Mouse (Mus musculus): Measurements from ENCODE around the gene Olfr464.

DNA sequence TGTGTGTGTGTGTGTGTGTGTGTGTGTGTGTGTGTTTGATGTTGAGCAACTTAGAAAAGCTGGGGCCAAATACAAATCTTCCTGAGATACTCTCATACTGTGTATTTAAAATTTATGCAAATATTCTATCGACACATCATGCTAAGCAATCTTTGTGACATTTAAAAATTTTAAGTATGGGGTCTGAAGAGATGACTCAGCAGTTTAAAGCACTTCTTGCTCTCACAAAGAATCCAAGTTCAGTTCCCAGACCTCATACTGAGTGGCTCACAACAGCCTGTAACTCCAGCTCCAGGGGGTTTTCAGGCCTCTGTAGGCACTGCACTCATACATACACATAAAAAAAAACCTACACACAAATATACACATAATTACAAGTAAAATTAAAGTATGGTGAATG, 4.8 kb downstream of the Olfr464 start:
- TF ChIP-seq CTCF (IDR thresholded peaks at IDR 0.05; ENCODE audit: low read depth) (no peak), EP300 (optimal IDR thresholded peaks at IDR 0.05) (no peak)
